Mouse (Mus musculus) 3T3-L1 (cell line): ENCODE results near the gene Steap3.

Source experiments
- DNase-seq: peaks from one replicate; pipeline ENCODE4 v3.0.0-alpha.2; 2015; ENCODE audit warnings: low read depth, low spot score

Gene Steap3

GRCm38 (mm10) chr1:120198942-120199341, 73.6 kb downstream of the Steap3 start:
- no peak for DNase-seq

- no peak for DNase-seq
Observed at GRCm38 (mm10) chr1:120198151-120198550, 74.4 kb downstream of the Steap3 start.

GRCm38 (mm10) chr1:120197189-120197588, 75.3 kb downstream of the Steap3 start:
- DNase-seq = peak; percentile 91

- no peak for DNase-seq
Observed at GRCm38 (mm10) chr1:120196724-120197123, 75.8 kb downstream of the Steap3 start.

GRCm38 (mm10) chr1:120195947-120196346, 76.6 kb downstream of the Steap3 start:
- no peak for DNase-seq

- DNase-seq = no peak
Observed at GRCm38 (mm10) chr1:120193586-120193985, 78.9 kb downstream of the Steap3 start.

- no peak for DNase-seq
Observed at GRCm38 (mm10) chr1:120192321-120192720, 80.2 kb downstream of the Steap3 start.

GRCm38 (mm10) chr1:120190946-120191345, 81.6 kb downstream of the Steap3 start:
- DNase-seq = no peak

GRCm38 (mm10) chr1:120190300-120190699, 82.2 kb downstream of the Steap3 start:
- no peak for DNase-seq

- no peak for DNase-seq
Observed at GRCm38 (mm10) chr1:120189206-120189605, 83.3 kb downstream of the Steap3 start.

GRCm38 (mm10) chr1:120187059-120187458, 85.4 kb downstream of the Steap3 start:
- DNase-seq = no peak

- no peak for DNase-seq
Observed at GRCm38 (mm10) chr1:120186655-120187054, 85.8 kb downstream of the Steap3 start.

GRCm38 (mm10) chr1:120186204-120186603, 86.3 kb downstream of the Steap3 start:
- no peak for DNase-seq

GRCm38 (mm10) chr1:120177141-120177540, 95.4 kb downstream of the Steap3 start:
- DNase-seq = no peak

- DNase-seq = no peak
Observed at GRCm38 (mm10) chr1:120176313-120176712, 96.2 kb downstream of the Steap3 start.

- no peak for DNase-seq
Observed at GRCm38 (mm10) chr1:120174991-120175390, 97.5 kb downstream of the Steap3 start.

- peak; percentile 65 for DNase-seq
Observed at GRCm38 (mm10) chr1:120171819-120172521, 100.5 kb downstream of the Steap3 start.

GRCm38 (mm10) chr1:120170307-120170706, 102.2 kb downstream of the Steap3 start:
- DNase-seq = no peak

- no peak for DNase-seq
Observed at GRCm38 (mm10) chr1:120168674-120169073, 103.8 kb downstream of the Steap3 start.

GRCm38 (mm10) chr1:120168016-120168415, 104.5 kb downstream of the Steap3 start:
- DNase-seq = peak; percentile 68

- DNase-seq = no peak
Observed at GRCm38 (mm10) chr1:120162616-120163015, 109.9 kb downstream of the Steap3 start.

- DNase-seq = no peak
Observed at GRCm38 (mm10) chr1:120161502-120161901, 111.0 kb downstream of the Steap3 start.

- no peak for DNase-seq
Observed at GRCm38 (mm10) chr1:120158474-120159127, 113.9 kb downstream of the Steap3 start.
